Mouse (Mus musculus) intestine, embryonic 14.5 days (tissue): Measurements from ENCODE around the gene Medag. TPM values are rescaled to one million over a fixed set of nuclear protein-coding genes. Genes with fewer than 3 reads are reported as not detected.
A peak's percentile ranks its signal among the peaks of the same experiment; 100 is the strongest.

Source experiments
- ATAC-seq: fragments of 200-750 bp; cut with Nextera tagmentation; replicated peaks from 2 replicates; pipeline ENCODE4 v1.8.0; 2017; ENCODE audit warnings: low read depth, moderate number of reproducible peaks, moderate TSS enrichment, moderate library complexity; ENCODE audit not compliant: low FRiP score, low TSS enrichment
- DNase-seq: peaks from one replicate; pipeline ENCODE4 v3.0.0-alpha.2; 2018; ENCODE audit warnings: low spot score
- H3K27ac ChIP-seq: fragments of 300-500 bp; sonication (generic); 2 replicates; pipeline ENCODE4 v1.5.1; 2014; ENCODE audit warnings: low read depth, mild to moderate bottlenecking, control low read depth
- H3K27me3 ChIP-seq: fragments of 300-500 bp; sonication (generic); replicated peaks from 2 replicates; pipeline ENCODE4 v1.6.1; 2014; ENCODE audit warnings: low read length, control low read depth; ENCODE audit not compliant: control insufficient read depth, insufficient read depth
- H3K36me3 ChIP-seq: fragments of 300-500 bp; sonication (generic); 2 replicates; pipeline ENCODE4 v1.6.1; 2014; ENCODE audit warnings: low read length, control low read depth; ENCODE audit not compliant: control insufficient read depth, insufficient read depth
- H3K4me1 ChIP-seq: fragments of 300-500 bp; sonication (generic); replicated peaks from 2 replicates; pipeline ENCODE4 v1.6.1; 2014; ENCODE audit warnings: low read length, control low read depth, mixed read lengths; ENCODE audit not compliant: control insufficient read depth, insufficient read depth
- H3K4me2 ChIP-seq: fragments of 300-500 bp; sonication (generic); 2 replicates; pipeline ENCODE4 v1.6.1; 2014; ENCODE audit warnings: low read length
- H3K4me3 ChIP-seq: fragments of 300-500 bp; sonication (generic); 2 replicates; pipeline ENCODE4 v1.5.1; 2014; ENCODE audit warnings: low read depth, low read length, control low read depth, mixed read lengths
- H3K9ac ChIP-seq: fragments of 300-500 bp; sonication (generic); 2 replicates; pipeline ENCODE4 v1.6.1; 2014; ENCODE audit warnings: mild to moderate bottlenecking, low read length
- H3K9me3 ChIP-seq: fragments of 300-500 bp; sonication (generic); 2 replicates; pipeline ENCODE4 v1.6.1; 2016; ENCODE audit warnings: low read length, control low read depth; ENCODE audit not compliant: control insufficient read depth
- WGBS: fragments of 180-500 bp; shearing (Covaris S2); extraction: QIAGEN DNeasy Blood & Tissue Kit; methylation state at CpG from one replicate; pipeline ENCODE4 v1.1.7; 2014; 5-methylcytosine and 5-hydroxymethylcytosine counted together
- polyA plus RNA-seq: library from polyadenylated mRNA; unstranded; fragments of >200 nt; fragmentation: Nextera tagmentation; extraction: Ambion mirVana; gene quantifications from 2 replicates; pipeline ENCODE4 v1.2.1, GENCODE M21; 2014

The Medag gene
- polyA plus RNA-seq, 1 experiment from 2014 or later: 2.2 TPM

- WGBS: 87% methylated on average over 3 of the region's 3 CpGs
- Histone ChIP-seq H3K27me3 (peaks cover 9% of the 10 kb centered on the region; the same call in 1 of the 2 replicates), H3K4me3 (no peak overlapping the region), H3K36me3 (no peaks in the 10 kb centered on the region), H3K4me2 (no peak overlapping the region), H3K9ac (no peak overlapping the region), H3K27ac (no peak overlapping the region), H3K9me3 (0 out of 2 replicates have a peak, but pooled peaks cover 3% of the 10 kb centered on the region), H3K4me1 (peaks cover 9% of the 10 kb centered on the region; the same call in 1 of the 2 replicates)
- no peak for DNase-seq
- no peak for ATAC-seq
Observed at GRCm38 (mm10) chr5:149409502-149409901, 2.0 kb upstream of the Medag start.

- Histone ChIP-seq H3K4me1 (peaks cover 9% of the 10 kb centered on the region; the same call in 1 of the 2 replicates), H3K9me3 (0 out of 2 replicates have a peak, but pooled peaks cover 3% of the 10 kb centered on the region), H3K4me2 (peak overlapping the region; percentile 67), H3K36me3 (no peaks in the 10 kb centered on the region), H3K4me3 (peak overlapping the region; percentile 33), H3K27me3 (peaks cover 9% of the 10 kb centered on the region; the same call in 1 of the 2 replicates), H3K9ac (peak overlapping the region; percentile 49), H3K27ac (no peak overlapping the region)
- whole genome bisulfite sequencing: 40% methylated on average over 11 of the region's 11 CpGs
- DNase-seq: no peak
- no peak for ATAC-seq
Observed at GRCm38 (mm10) chr5:149412194-149412575, 636 bp downstream of the Medag start.

GRCm38 (mm10) chr5:149412671-149413070 lies 1.1 kb downstream of the Medag start:
- 89% methylated on average over 10 of the region's 10 CpGs for WGBS
- DNase-seq (no peak), ATAC-seq (no peak)
- H3K4me3 ChIP-seq: no peak overlapping the region
- H3K4me1 ChIP-seq: peaks cover 9% of the 10 kb centered on the region; the same call in 1 of the 2 replicates
- peak overlapping the region; percentile 67; the same call in 1 of the 2 replicates for H3K4me2 ChIP-seq
- H3K9ac ChIP-seq: no peak overlapping the region
- no peak overlapping the region for H3K27ac ChIP-seq
- H3K9me3 ChIP-seq: 0 out of 2 replicates have a peak, but pooled peaks cover under 1% of the 10 kb centered on the region
- peaks cover 9% of the 10 kb centered on the region; the same call in 1 of the 2 replicates for H3K27me3 ChIP-seq
- H3K36me3 ChIP-seq: no peaks in the 10 kb centered on the region

- 67% methylated on average over 9 of the region's 9 CpGs for WGBS
- Histone ChIP-seq H3K9me3 (no peaks in the 10 kb centered on the region), H3K27ac (no peak overlapping the region), H3K9ac (no peak overlapping the region), H3K36me3 (no peaks in the 10 kb centered on the region), H3K27me3 (peaks cover 9% of the 10 kb centered on the region; the same call in 1 of the 2 replicates), H3K4me2 (no peak overlapping the region), H3K4me1 (peaks cover 9% of the 10 kb centered on the region; the same call in 1 of the 2 replicates), H3K4me3 (no peak overlapping the region)
- no peak for ATAC-seq
- no peak for DNase-seq
Observed at GRCm38 (mm10) chr5:149414369-149415167, 3.0 kb downstream of the Medag start.

- H3K27me3 ChIP-seq: peaks cover 5% of the 10 kb centered on the region; the same call in 1 of the 2 replicates
- H3K9me3 ChIP-seq: no peaks in the 10 kb centered on the region
- no peak overlapping the region for H3K4me2 ChIP-seq
- H3K27ac ChIP-seq: no peak overlapping the region
- ATAC-seq: no peak
- no peak for DNase-seq
- no peak overlapping the region for H3K4me3 ChIP-seq
- H3K36me3 ChIP-seq: no peaks in the 10 kb centered on the region
- WGBS: 93% methylated on average over 4 of the region's 4 CpGs
- H3K4me1 ChIP-seq: no peaks in the 10 kb centered on the region
- H3K9ac ChIP-seq: no peak overlapping the region
Observed at GRCm38 (mm10) chr5:149417381-149417780, 5.8 kb downstream of the Medag start.

- H3K9me3 ChIP-seq: no peaks in the 10 kb centered on the region
- H3K36me3 ChIP-seq: no peaks in the 10 kb centered on the region
- 91% methylated on average over 3 of the region's 3 CpGs for whole genome bisulfite sequencing
- H3K27ac ChIP-seq: no peak overlapping the region
- H3K4me2 ChIP-seq: no peak overlapping the region
- no peak for ATAC-seq
- H3K9ac ChIP-seq: no peak overlapping the region
- no peaks in the 10 kb centered on the region for H3K27me3 ChIP-seq
- H3K4me3 ChIP-seq: no peak overlapping the region
- H3K4me1 ChIP-seq: peaks cover 18% of the 10 kb centered on the region
- DNase-seq: no peak
Observed at GRCm38 (mm10) chr5:149426525-149426924, 15.0 kb downstream of the Medag start.

- WGBS: 93% methylated on average over 8 of the region's 8 CpGs
- ATAC-seq (no peak), DNase-seq (no peak)
- Histone ChIP-seq H3K36me3 (no peaks in the 10 kb centered on the region), H3K4me3 (no peak overlapping the region), H3K27ac (peak overlapping the region; percentile 82; the same call in 1 of the 2 replicates), H3K4me1 (peaks cover 18% of the 10 kb centered on the region), H3K4me2 (no peak overlapping the region), H3K9me3 (no peaks in the 10 kb centered on the region), H3K9ac (no peak overlapping the region), H3K27me3 (no peaks in the 10 kb centered on the region)
Observed at GRCm38 (mm10) chr5:149427277-149428060, 15.9 kb downstream of the Medag start.

GRCm38 (mm10) chr5:149428347-149428746 lies 16.8 kb downstream of the Medag start:
- Histone ChIP-seq H3K4me3 (no peak overlapping the region), H3K9me3 (no peaks in the 10 kb centered on the region), H3K4me2 (no peak overlapping the region), H3K4me1 (peaks cover 18% of the 10 kb centered on the region), H3K27ac (peak overlapping the region; percentile 82), H3K9ac (no peak overlapping the region), H3K36me3 (no peaks in the 10 kb centered on the region), H3K27me3 (no peaks in the 10 kb centered on the region)
- ATAC-seq (peak; percentile 81), DNase-seq (peak; percentile 70)
- 11% methylated on average over 6 of the region's 6 CpGs for WGBS
